Mouse (Mus musculus): ENCODE results near the gene Adgrv1. TPM values are rescaled to one million over a fixed set of nuclear protein-coding genes. Genes with fewer than 3 reads are reported as not detected.

Adgrv1 gene
- polyA plus RNA-seq, 1 experiment from 2014 or later = 0.86 TPM

DNA sequence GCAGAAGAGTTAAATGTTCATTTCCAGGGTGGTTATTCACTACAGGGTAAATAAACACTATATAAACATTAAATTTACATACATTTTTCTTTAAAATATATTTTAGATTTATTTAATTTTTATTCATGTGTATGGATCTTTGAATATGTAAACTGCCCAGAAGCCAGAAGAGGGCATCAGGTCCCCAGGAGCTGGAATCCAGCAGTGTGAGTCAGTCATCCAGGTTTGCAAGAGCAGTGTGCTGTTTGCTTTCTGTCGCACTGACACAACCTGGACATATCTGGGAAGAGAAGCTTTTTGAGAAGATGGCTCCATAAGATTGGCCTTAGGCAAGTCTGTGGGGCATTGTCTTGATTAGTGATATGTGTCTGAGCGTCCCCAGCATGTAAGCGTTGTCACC lies 191.5 kb downstream of the Adgrv1 start:
- H3K4me1 ChIP-seq (ENCODE audit: control insufficient read depth in 2 of 2, insufficient read depth in 2 of 2, low read length in 2 of 2) = no peaks in the 10 kb centered on the region
- ATAC-seq (ENCODE audit: insufficient number of reproducible peaks, insufficient read depth, low FRiP score, low read depth) = no peak
- H3K9me3 ChIP-seq (ENCODE audit: control insufficient read depth, low read length) = no peaks in the 10 kb centered on the region
- H3K9ac ChIP-seq (ENCODE audit: low read length) = no peak overlapping the region
- no peak overlapping the region for H3K4me3 ChIP-seq (ENCODE audit: control insufficient read depth in 1 of 2, insufficient read depth in 1 of 2, low read depth in 1 of 2, low read length in 2 of 2)
- no peak overlapping the region for H3K4me2 ChIP-seq (ENCODE audit: low read length)
- 63% methylated on average over 3 of the region's 3 CpGs for WGBS
- H3K27ac ChIP-seq (replicated peaks in 1 of 2; ENCODE audit: control insufficient read depth in 1 of 2, insufficient read depth in 1 of 2, low read depth in 2 of 2, low read length in 2 of 2) = no peak overlapping the region
- H3K27me3 ChIP-seq (ENCODE audit: control insufficient read depth, insufficient read depth, low read length) = no peaks in the 10 kb centered on the region
- no peaks in the 10 kb centered on the region for H3K36me3 ChIP-seq (ENCODE audit: control insufficient read depth, insufficient read depth, low read length)

DNA sequence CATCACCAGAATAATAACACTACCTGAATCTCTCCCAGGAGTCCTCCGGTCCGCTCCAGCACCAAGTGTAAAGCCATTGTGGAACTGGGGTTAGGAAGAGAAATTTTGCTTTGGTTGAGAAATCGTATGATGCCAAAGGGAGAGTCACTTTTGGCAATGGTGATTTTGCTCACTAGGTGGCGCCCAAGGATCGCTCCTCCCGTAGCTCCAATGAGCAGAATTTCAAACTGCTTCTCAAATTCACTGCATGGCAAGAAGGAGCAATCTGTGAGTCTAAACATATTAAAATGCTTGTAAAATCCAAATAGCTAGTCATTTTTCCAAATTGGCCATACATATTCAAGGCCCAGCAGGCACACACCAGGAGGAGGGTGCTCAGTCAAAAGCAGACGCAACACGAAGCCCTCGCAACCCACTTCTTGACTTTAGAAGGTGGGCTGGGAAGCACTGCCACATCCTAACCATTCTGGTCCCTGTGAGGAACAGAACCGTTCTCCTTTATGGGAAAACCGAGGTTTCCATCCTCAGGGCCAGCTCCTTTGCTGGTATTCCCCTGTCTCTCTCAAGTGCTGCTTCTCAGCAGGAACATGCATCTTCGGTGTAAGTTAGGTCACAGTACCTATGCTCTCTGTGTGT lies 193.4 kb downstream of the Adgrv1 start:
- H3K4me3 ChIP-seq (ENCODE audit: control insufficient read depth in 1 of 2, insufficient read depth in 1 of 2, low read depth in 1 of 2, low read length in 2 of 2) = no peak overlapping the region
- H3K36me3 ChIP-seq (ENCODE audit: control insufficient read depth, insufficient read depth, low read length) = no peaks in the 10 kb centered on the region
- 44% methylated on average over 12 of the region's 12 CpGs for WGBS
- H3K27ac ChIP-seq (replicated peaks in 1 of 2; ENCODE audit: control insufficient read depth in 1 of 2, insufficient read depth in 1 of 2, low read depth in 2 of 2, low read length in 2 of 2) = no peak overlapping the region
- no peak overlapping the region for H3K9ac ChIP-seq (ENCODE audit: low read length)
- no peaks in the 10 kb centered on the region for H3K27me3 ChIP-seq (ENCODE audit: control insufficient read depth, insufficient read depth, low read length)
- no peaks in the 10 kb centered on the region for H3K4me1 ChIP-seq (ENCODE audit: control insufficient read depth in 2 of 2, insufficient read depth in 2 of 2, low read length in 2 of 2)
- no peak for ATAC-seq (ENCODE audit: insufficient number of reproducible peaks, insufficient read depth, low FRiP score, low read depth)
- no peaks in the 10 kb centered on the region for H3K9me3 ChIP-seq (ENCODE audit: control insufficient read depth, low read length)
- H3K4me2 ChIP-seq (ENCODE audit: low read length) = no peak overlapping the region

DNA sequence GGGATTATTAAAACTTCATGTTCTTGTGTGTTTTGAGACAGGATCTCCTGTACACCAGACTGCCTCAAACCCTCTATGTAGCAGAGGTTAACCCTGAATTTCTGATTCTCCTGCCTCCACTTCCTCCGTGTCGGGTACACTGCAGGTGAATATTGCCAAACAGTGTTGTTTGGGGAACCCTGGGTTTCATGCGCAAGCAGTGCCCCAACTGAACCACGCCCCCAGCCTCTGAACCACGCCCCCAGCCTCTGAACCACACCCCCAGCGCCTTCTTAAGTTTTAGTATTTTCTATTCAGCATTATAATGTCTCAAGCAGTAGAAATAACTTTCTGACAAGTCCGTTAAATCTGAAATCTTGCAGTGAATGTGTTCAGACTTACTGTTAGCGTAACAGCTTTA lies 195.9 kb downstream of the Adgrv1 start:
- Histone ChIP-seq H3K9ac (ENCODE audit: low read length) (no peak overlapping the region), H3K4me3 (ENCODE audit: control insufficient read depth in 1 of 2, insufficient read depth in 1 of 2, low read depth in 1 of 2, low read length in 2 of 2) (no peak overlapping the region), H3K36me3 (ENCODE audit: control insufficient read depth, insufficient read depth, low read length) (no peaks in the 10 kb centered on the region), H3K4me1 (ENCODE audit: control insufficient read depth in 2 of 2, insufficient read depth in 2 of 2, low read length in 2 of 2) (no peaks in the 10 kb centered on the region), H3K27ac (replicated peaks in 1 of 2; ENCODE audit: control insufficient read depth in 1 of 2, insufficient read depth in 1 of 2, low read depth in 2 of 2, low read length in 2 of 2) (no peak overlapping the region), H3K9me3 (ENCODE audit: control insufficient read depth, low read length) (no peaks in the 10 kb centered on the region), H3K27me3 (ENCODE audit: control insufficient read depth, insufficient read depth, low read length) (no peaks in the 10 kb centered on the region), H3K4me2 (ENCODE audit: low read length) (no peak overlapping the region)
- ATAC-seq (ENCODE audit: insufficient number of reproducible peaks, insufficient read depth, low FRiP score, low read depth) = no peak
- 53% methylated on average over 8 of the region's 8 CpGs for WGBS

DNA sequence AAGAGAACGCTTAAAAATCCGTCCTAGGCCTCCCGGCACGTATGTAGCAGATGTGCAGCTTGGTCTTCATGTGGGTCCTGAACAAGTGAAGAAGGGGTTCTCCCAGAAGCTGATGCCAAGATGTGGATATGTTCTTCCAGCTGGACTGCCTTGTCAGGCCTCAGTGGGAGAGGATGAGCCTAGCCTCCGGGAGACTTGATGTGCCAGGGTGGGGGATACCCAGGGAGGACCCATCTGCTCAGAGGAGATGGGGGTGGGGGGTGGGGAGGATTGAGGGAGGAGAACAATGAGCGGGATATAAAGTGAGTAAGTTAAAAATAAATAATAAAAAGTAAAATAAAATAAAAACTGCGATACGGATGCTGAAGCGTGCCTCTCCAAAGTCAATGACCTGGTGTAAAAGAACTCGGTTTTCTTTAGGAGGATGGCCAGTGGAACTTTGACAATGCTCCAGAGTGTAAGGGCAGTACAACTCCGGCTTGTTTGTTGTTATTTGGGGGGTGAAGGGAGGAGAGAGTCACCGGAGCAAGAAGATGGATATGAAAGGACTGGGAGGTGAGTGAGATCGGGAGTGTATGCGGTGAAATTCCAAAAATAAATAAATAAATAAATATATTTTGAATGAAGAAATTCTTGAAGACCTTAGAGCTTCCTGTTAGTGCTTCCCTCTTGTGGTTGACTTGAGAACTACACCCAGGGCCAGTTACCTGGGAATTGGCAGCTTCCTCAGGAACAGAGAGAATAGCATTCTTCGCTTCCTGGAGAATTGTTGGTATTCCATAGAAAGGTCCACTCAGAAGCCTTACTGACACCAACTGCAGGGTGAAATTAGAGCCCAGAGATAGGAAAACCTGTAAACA lies 205.8 kb downstream of the Adgrv1 start:
- no peaks in the 10 kb centered on the region for H3K4me1 ChIP-seq (ENCODE audit: control insufficient read depth in 2 of 2, insufficient read depth in 2 of 2, low read length in 2 of 2)
- 65% methylated on average over 15 of the region's 15 CpGs for WGBS
- no peak overlapping the region for H3K4me3 ChIP-seq (ENCODE audit: control insufficient read depth in 1 of 2, insufficient read depth in 1 of 2, low read depth in 1 of 2, low read length in 2 of 2)
- H3K4me2 ChIP-seq (ENCODE audit: low read length) = no peak overlapping the region
- H3K36me3 ChIP-seq (ENCODE audit: control insufficient read depth, insufficient read depth, low read length) = no peaks in the 10 kb centered on the region
- H3K27ac ChIP-seq (replicated peaks in 1 of 2; ENCODE audit: control insufficient read depth in 1 of 2, insufficient read depth in 1 of 2, low read depth in 2 of 2, low read length in 2 of 2) = no peak overlapping the region
- no peaks in the 10 kb centered on the region for H3K9me3 ChIP-seq (ENCODE audit: control insufficient read depth, low read length)
- no peak overlapping the region for H3K9ac ChIP-seq (ENCODE audit: low read length)
- ATAC-seq (ENCODE audit: insufficient number of reproducible peaks, insufficient read depth, low FRiP score, low read depth) = no peak
- no peaks in the 10 kb centered on the region for H3K27me3 ChIP-seq (ENCODE audit: control insufficient read depth, insufficient read depth, low read length)

DNA sequence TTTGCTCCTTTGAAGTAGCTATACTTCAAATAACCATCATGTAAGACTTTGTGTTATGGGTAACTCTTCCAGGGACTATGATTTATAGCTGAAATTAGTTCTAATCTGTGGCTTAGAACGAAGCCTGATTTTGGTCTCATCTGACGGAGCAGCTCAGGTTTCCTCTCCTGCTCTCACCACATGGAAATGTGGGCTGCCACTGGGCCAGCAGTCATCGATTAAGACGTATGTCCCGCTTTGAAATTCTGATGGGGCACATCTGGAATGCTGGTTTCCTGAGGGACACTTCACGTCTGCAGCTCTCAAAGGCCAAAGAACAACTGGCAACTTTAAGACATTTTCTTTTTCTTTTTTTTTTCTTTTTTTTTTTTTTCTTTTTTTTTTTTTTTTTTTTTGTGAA lies 207.8 kb downstream of the Adgrv1 start:
- Histone ChIP-seq H3K4me2 (ENCODE audit: low read length) (no peak overlapping the region), H3K27me3 (ENCODE audit: control insufficient read depth, insufficient read depth, low read length) (no peaks in the 10 kb centered on the region), H3K4me1 (ENCODE audit: control insufficient read depth in 2 of 2, insufficient read depth in 2 of 2, low read length in 2 of 2) (no peaks in the 10 kb centered on the region), H3K27ac (replicated peaks in 1 of 2; ENCODE audit: control insufficient read depth in 1 of 2, insufficient read depth in 1 of 2, low read depth in 2 of 2, low read length in 2 of 2) (no peak overlapping the region), H3K9me3 (ENCODE audit: control insufficient read depth, low read length) (no peaks in the 10 kb centered on the region), H3K9ac (ENCODE audit: low read length) (no peak overlapping the region), H3K4me3 (ENCODE audit: control insufficient read depth in 1 of 2, insufficient read depth in 1 of 2, low read depth in 1 of 2, low read length in 2 of 2) (no peak overlapping the region), H3K36me3 (ENCODE audit: control insufficient read depth, insufficient read depth, low read length) (no peaks in the 10 kb centered on the region)
- no peak for ATAC-seq (ENCODE audit: insufficient number of reproducible peaks, insufficient read depth, low FRiP score, low read depth)
- WGBS = 79% methylated on average over 6 of the region's 6 CpGs

DNA sequence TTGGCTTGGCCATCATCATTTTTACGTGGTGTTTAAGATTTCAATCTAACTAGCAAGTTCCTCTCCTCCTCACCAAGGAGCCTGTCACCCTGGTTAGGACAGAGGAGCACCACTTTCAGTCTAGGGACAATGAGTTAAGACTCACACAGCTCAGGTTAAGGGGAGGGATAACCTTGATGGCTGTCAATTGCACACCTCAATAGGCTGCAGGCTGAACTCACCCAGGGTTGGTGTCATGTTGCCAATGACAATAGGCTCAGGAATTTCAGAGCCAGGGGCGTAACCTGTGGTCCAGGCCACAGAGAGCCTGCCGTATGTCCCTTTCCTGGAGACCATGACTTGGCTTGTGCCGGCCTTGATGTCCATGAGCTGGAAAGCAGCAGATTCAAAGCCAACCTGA lies 209.0 kb downstream of the Adgrv1 start:
- Histone ChIP-seq H3K4me2 (ENCODE audit: low read length) (no peak overlapping the region), H3K27ac (replicated peaks in 1 of 2; ENCODE audit: control insufficient read depth in 1 of 2, insufficient read depth in 1 of 2, low read depth in 2 of 2, low read length in 2 of 2) (no peak overlapping the region), H3K4me1 (ENCODE audit: control insufficient read depth in 2 of 2, insufficient read depth in 2 of 2, low read length in 2 of 2) (no peaks in the 10 kb centered on the region), H3K4me3 (ENCODE audit: control insufficient read depth in 1 of 2, insufficient read depth in 1 of 2, low read depth in 1 of 2, low read length in 2 of 2) (no peak overlapping the region), H3K36me3 (ENCODE audit: control insufficient read depth, insufficient read depth, low read length) (no peaks in the 10 kb centered on the region), H3K27me3 (ENCODE audit: control insufficient read depth, insufficient read depth, low read length) (no peaks in the 10 kb centered on the region), H3K9me3 (ENCODE audit: control insufficient read depth, low read length) (no peaks in the 10 kb centered on the region), H3K9ac (ENCODE audit: low read length) (no peak overlapping the region)
- no peak for ATAC-seq (ENCODE audit: insufficient number of reproducible peaks, insufficient read depth, low FRiP score, low read depth)
- 67% methylated on average over 4 of the region's 4 CpGs for WGBS

DNA sequence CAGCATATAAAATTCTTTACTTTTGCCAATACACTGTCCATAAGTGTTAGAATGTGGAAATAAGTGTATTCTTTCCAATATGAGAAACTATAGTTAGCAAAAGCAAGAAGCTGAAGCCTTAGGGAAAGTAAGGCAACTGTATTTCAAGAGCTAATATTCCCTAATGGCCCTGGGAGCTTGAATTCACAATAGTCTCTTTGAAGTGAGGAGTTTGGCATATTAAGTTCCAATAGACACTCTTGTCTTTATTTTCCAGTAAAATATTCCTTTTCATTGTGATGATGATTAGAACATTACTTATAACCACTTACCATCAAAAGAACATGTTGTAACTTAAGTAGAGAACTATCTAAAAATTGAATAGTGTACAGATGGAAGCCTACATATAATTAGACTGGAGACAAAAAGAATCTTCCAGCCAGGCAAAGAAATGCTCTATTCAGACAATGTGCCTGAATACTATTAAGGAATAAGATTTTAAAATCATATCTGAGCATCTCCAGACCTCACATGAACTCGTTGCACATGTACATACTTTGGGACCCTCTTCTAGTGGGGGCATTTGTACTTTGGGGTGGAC lies 225.0 kb downstream of the Adgrv1 start:
- Histone ChIP-seq H3K4me2 (ENCODE audit: low read length) (no peak overlapping the region), H3K27me3 (ENCODE audit: control insufficient read depth, insufficient read depth, low read length) (no peaks in the 10 kb centered on the region), H3K4me3 (ENCODE audit: control insufficient read depth in 1 of 2, insufficient read depth in 1 of 2, low read depth in 1 of 2, low read length in 2 of 2) (no peak overlapping the region), H3K27ac (replicated peaks in 1 of 2; ENCODE audit: control insufficient read depth in 1 of 2, insufficient read depth in 1 of 2, low read depth in 2 of 2, low read length in 2 of 2) (no peak overlapping the region), H3K36me3 (ENCODE audit: control insufficient read depth, insufficient read depth, low read length) (no peaks in the 10 kb centered on the region), H3K4me1 (ENCODE audit: control insufficient read depth in 2 of 2, insufficient read depth in 2 of 2, low read length in 2 of 2) (no peaks in the 10 kb centered on the region), H3K9ac (ENCODE audit: low read length) (no peak overlapping the region), H3K9me3 (ENCODE audit: control insufficient read depth, low read length) (no peaks in the 10 kb centered on the region)
- 59% methylated on average over 1 of the region's 1 CpGs for WGBS
- ATAC-seq (ENCODE audit: insufficient number of reproducible peaks, insufficient read depth, low FRiP score, low read depth) = no peak

Measured in heart, embryonic 14.5 days (tissue).